Mouse (Mus musculus): ENCODE measurements around the gene Fmn2.
A peak's percentile ranks its signal among the peaks of the same experiment; 100 is the strongest.

The Fmn2 gene

GRCm38 (mm10) chr1:174501661-174502030 is at the start of gene Fmn2:
Gene Fmn2, plus strand, starts transcription at chr1:174501825.
- peak; percentile 82 to 85 for DNase-seq

GRCm38 (mm10) chr1:174455100-174455499 is 46.5 kb upstream of the Fmn2 start:
- DNase-seq = no peak

- DNase-seq = no peak
Measured at GRCm38 (mm10) chr1:174465385-174465784, 36.2 kb upstream of the Fmn2 start.

- DNase-seq = no peak
Measured at GRCm38 (mm10) chr1:174466240-174466639, 35.4 kb upstream of the Fmn2 start.

- DNase-seq = peak; percentile 50 to 55
Measured at GRCm38 (mm10) chr1:174469736-174470135, 31.9 kb upstream of the Fmn2 start.

GRCm38 (mm10) chr1:174482567-174482966 is 19.1 kb upstream of the Fmn2 start:
- DNase-seq = no peak

- no peak for DNase-seq
Measured at GRCm38 (mm10) chr1:174500064-174500463, 1.6 kb upstream of the Fmn2 start.

- DNase-seq = no peak
Measured at GRCm38 (mm10) chr1:174501011-174501410, 614 bp upstream of the Fmn2 start.

GRCm38 (mm10) chr1:174502031-174502845 is 613 bp downstream of the Fmn2 start:
- peak; percentile 73 to 74 for DNase-seq

- DNase-seq = peak; percentile 86 to 90
Measured at GRCm38 (mm10) chr1:174502846-174503745, 1.5 kb downstream of the Fmn2 start.

GRCm38 (mm10) chr1:174508571-174509110 is 7.0 kb downstream of the Fmn2 start:
- DNase-seq = peak; percentile 45

- DNase-seq = no peak
Measured at GRCm38 (mm10) chr1:174513419-174513818, 11.8 kb downstream of the Fmn2 start.

- DNase-seq = peak in 1 of 2 experiments; percentile 29
Measured at GRCm38 (mm10) chr1:174521976-174522770, 20.5 kb downstream of the Fmn2 start.

- DNase-seq = no peak
Measured at GRCm38 (mm10) chr1:174522809-174523511, 21.3 kb downstream of the Fmn2 start.

GRCm38 (mm10) chr1:174523512-174523828 is 21.8 kb downstream of the Fmn2 start:
- DNase-seq = no peak

GRCm38 (mm10) chr1:174536742-174537453 is 35.3 kb downstream of the Fmn2 start:
- DNase-seq = no peak

- no peak for DNase-seq
Measured at GRCm38 (mm10) chr1:174537491-174537890, 35.9 kb downstream of the Fmn2 start.

- DNase-seq = no peak
Measured at GRCm38 (mm10) chr1:174548291-174548690, 46.7 kb downstream of the Fmn2 start.

- peak; percentile 66 to 78 for DNase-seq
Measured at GRCm38 (mm10) chr1:174553272-174554007, 51.8 kb downstream of the Fmn2 start.

GRCm38 (mm10) chr1:174555412-174555811 is 53.8 kb downstream of the Fmn2 start:
- DNase-seq = no peak

- no peak for DNase-seq
Measured at GRCm38 (mm10) chr1:174557211-174557610, 55.6 kb downstream of the Fmn2 start.

All from cerebellum, adult 18-20 months (tissue).